8 mouse cellular contexts compared by ENCODE assay signal in the genomic region with DNA sequence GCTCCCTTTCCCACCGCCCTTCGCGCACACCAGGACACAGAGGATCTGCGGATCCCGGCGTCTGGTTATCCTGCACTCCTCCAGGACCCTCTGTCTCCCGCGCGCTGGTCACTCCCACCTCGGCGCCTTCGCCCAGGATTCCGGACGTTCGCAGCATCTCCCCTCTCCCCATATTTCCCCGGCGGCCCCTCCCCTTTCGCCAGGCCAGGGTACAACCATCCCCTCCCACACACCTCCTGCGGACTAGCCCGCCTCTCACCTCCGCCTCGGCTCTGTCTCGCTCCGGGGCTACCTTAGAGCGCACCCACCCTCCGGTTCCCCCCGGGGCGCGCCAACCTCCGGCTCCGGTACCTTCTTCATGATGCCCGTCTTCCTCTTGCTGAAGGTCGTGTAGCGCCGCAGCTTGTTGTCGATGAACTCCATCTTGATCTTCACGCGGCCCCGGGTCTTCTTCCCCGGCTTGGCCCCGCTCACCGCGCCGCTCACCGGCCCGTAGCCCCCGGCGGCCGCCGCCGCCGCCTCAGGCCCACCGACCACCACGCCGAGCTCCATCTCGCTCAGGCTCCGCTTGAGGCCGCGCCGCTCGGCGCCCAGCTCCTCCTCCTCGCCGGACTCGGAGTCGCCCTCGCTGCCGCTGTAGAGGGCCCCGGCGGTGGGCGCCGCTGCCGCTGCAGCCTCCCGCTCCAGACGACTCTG. TPM values are rescaled to one million over a fixed set of nuclear protein-coding genes. Genes with fewer than 3 reads are reported as not detected.
DNase-seq lines count a peak whose midpoint lies in the region; ATAC-seq lines count a peak whose summit lies in the region.

No protein-coding gene starts in this region.

- H3K4me3 ChIP-seq in kidney, embryonic 14.5 days (ENCODE audit: low read length): peak overlapping the region; percentile 99

- no peaks in the 10 kb centered on the region; the same call in 1 of the 2 replicates for H3K9me3 ChIP-seq in kidney, embryonic 14.5 days (ENCODE audit: control insufficient read depth, low read length)

- H3K9ac ChIP-seq in kidney, embryonic 14.5 days (ENCODE audit: low read depth, low read length): peak overlapping the region; percentile 99

- H3K27ac ChIP-seq in kidney, embryonic 14.5 days (ENCODE audit: low read depth, low read length): peak overlapping the region; percentile 90

- peaks cover 23% of the 10 kb centered on the region for H3K36me3 ChIP-seq in kidney, embryonic 14.5 days (ENCODE audit: control insufficient read depth, insufficient read depth, low read length)

- peaks cover 28% of the 10 kb centered on the region for H3K4me1 ChIP-seq in kidney, embryonic 14.5 days (ENCODE audit: control insufficient read depth, insufficient read depth, low read length)

- ATAC-seq in kidney, embryonic 14.5 days (ENCODE audit: low FRiP score, low TSS enrichment): no peak

- WGBS in kidney, embryonic 14.5 days: under 1% methylated on average over 72 of the region's 75 CpGs

- peak; percentile 12 for DNase-seq in spleen, adult 12 weeks (ENCODE audit: low spot score)
- no peak for DNase-seq in spleen, postnatal 14 days (ENCODE audit: low spot score in 2 of 2)
- peak; percentile 52 for DNase-seq in cerebellum, adult 8-10 months
- DNase-seq in gastrocnemius, postnatal 25 days: peak; percentile 55
- peak; percentile 18 for DNase-seq in lung, postnatal 25 days (ENCODE audit: low spot score)
- peak; percentile 29 to 36 for DNase-seq in spleen, postnatal 36 days (ENCODE audit: low spot score in 2 of 2)
- DNase-seq in frontal cortex, adult 2 months (ENCODE audit: extremely low spot score in 1 of 2, low spot score in 1 of 2): no peak

- no peaks in the 10 kb centered on the region for H3K27me3 ChIP-seq in kidney, embryonic 14.5 days (ENCODE audit: control insufficient read depth, insufficient read depth, low read length)

- peak overlapping the region; percentile 74 for H3K4me2 ChIP-seq in kidney, embryonic 14.5 days (replicated peaks; ENCODE audit: low read depth, low read length)

RNA-seq across cellular contexts. Expression of gene Srf, which starts 0.8 kb away (rescaled TPM):
- 10 to 100 TPM; 64.6 to 85.8 TPM for total RNA-seq in gastrocnemius, postnatal 25 days (2021)
- polyA plus RNA-seq in kidney, embryonic 14.5 days (2014; fragmentation: Nextera tagmentation; extraction: Ambion mirVana): 10.3 and 12.8 TPM in 2 replicates
- 74.8 and 82.0 TPM in 2 replicates for polyA plus RNA-seq in frontal cortex, adult 2 months (2012; rRNA removed)

RNA-seq across cellular contexts. Expression of gene Cul9, which starts 8.9 kb away (rescaled TPM):
- total RNA-seq in gastrocnemius, postnatal 25 days (2021): 10 to 100 TPM; 11.7 to 12.1 TPM
- 3.0 and 4.8 TPM in 2 replicates for polyA plus RNA-seq in kidney, embryonic 14.5 days (2014; fragmentation: Nextera tagmentation; extraction: Ambion mirVana)
- 65.3 and 66.8 TPM in 2 replicates for polyA plus RNA-seq in frontal cortex, adult 2 months (2012; rRNA removed)

RNA-seq across cellular contexts. Expression of gene Dnph1, which starts 58.6 kb away (rescaled TPM):
- 1 to 10 TPM; 4.5 to 5.4 TPM for total RNA-seq in gastrocnemius, postnatal 25 days (2021)
- 67.9 and 71.2 TPM in 2 replicates for polyA plus RNA-seq in kidney, embryonic 14.5 days (2014; fragmentation: Nextera tagmentation; extraction: Ambion mirVana)
- polyA plus RNA-seq in frontal cortex, adult 2 months (2012; rRNA removed): 4.0 and 4.8 TPM in 2 replicates

Comparison
In these comparisons a context has a peak if more than half of its experiments do, and no peak if none do; other contexts are left out.
1. DNase-seq: peak in spleen, adult 12 weeks (single experiment), cerebellum, adult 8-10 months (single experiment), gastrocnemius, postnatal 25 days (single experiment), lung, postnatal 25 days (single experiment) and spleen, postnatal 36 days (2 of 2); none in spleen, postnatal 14 days (0 of 2) and frontal cortex, adult 2 months (0 of 2).
2. RNA of gene Cul9, which starts 8.9 kb away (polyA plus RNA-seq): 65.3 to 66.8 TPM in frontal cortex, adult 2 months; 3.0 to 4.8 TPM in kidney, embryonic 14.5 days; every median in the first group is over 10 times any median in the second.
3. RNA of gene Dnph1, which starts 58.6 kb away (polyA plus RNA-seq): 67.9 to 71.2 TPM in kidney, embryonic 14.5 days; 4.0 to 4.8 TPM in frontal cortex, adult 2 months; every median in the first group is over 10 times any median in the second.